Mouse (Mus musculus): Measurements from ENCODE around the gene Tmem109. TPM values are rescaled to one million over a fixed set of nuclear protein-coding genes. Genes with fewer than 3 reads are reported as not detected.

Tmem109 gene
- polyA plus RNA-seq, 1 experiment from 2014 or later, result 71.7 TPM

DNA sequence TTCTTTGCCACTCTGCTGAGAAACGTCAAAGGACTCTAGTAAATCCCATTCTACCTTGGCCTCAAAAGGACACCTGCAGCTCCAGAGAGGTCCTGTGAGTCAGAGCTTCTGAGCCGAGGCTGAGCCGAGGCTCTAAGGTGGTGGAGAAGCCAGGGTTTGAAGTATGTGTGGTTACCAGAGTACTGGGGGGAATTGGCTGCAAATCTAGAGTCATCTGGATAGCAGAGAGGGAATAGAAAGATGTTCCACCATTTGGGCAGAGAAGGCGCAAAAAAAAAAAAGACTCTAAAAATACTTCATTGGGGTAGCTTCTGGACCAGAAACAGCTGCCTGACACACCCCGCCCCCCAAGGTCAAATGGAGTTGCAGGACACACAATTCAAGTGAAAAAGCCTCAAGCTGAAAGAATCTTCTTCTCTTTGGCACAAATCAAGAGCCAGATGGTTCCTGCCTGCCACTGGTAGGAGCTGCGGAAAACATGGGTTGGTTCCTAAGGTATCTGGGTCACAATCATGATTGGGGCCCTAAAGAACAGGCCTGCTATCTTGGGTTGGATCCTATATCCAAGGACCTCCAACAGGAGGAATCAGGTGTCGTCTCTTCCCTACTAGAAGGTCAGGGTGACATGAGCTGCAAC, 3.5 kb downstream of the Tmem109 start:
- Histone ChIP-seq H3K27me3 (ENCODE audit: low read depth, poor library complexity, severe bottlenecking) (no peaks in the 10 kb centered on the region), H3K4me1 (peaks cover 24% of the 10 kb centered on the region), H3K27ac (no peak overlapping the region), H3K36me3 (peaks cover 37% of the 10 kb centered on the region), H3K9me3 (replicated peaks) (no peaks in the 10 kb centered on the region), H3K4me3 (no peak overlapping the region)
- 91% methylated on average over 7 of the region's 7 CpGs for WGBS
- no peak for DNase-seq (ENCODE audit: low spot score)

DNA sequence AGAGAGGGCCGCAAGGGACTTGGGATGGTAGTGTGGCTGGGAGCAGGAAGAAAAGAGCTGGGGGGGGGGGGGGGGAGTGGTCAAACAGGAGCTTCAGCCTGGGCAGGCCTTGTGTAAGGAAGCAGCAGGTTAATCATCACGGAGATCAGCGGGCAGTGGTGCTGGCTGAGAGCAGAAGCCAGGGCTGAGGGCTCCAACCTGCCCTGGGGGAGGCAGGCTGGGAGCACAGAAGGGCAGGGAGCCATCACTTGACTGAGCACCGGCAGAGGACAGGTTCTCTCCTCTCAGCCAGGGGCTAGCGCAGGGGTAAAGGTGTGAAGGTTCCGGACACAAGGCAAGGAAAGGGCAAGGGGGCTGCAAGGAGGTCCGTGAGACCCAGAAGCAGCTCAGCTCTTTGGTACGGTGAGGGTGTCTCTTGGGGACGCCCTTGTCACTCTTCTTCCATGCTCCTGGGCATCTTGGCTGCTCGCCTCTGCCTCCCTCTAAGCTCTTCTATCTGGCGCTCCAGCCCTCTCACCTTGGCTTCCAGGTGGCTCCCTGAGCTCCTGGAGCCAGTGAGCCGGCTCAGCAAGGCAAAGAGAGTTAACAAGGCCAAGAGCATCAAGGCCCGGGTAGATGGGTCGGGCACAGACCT, 10.4 kb downstream of the Tmem109 start:
- H3K4me3 ChIP-seq, result no peak overlapping the region
- no peak for DNase-seq (ENCODE audit: low spot score)
- H3K27me3 ChIP-seq (ENCODE audit: low read depth, poor library complexity, severe bottlenecking), result no peaks in the 10 kb centered on the region
- peaks cover 28% of the 10 kb centered on the region for H3K4me1 ChIP-seq
- H3K36me3 ChIP-seq, result peaks cover 60% of the 10 kb centered on the region
- H3K27ac ChIP-seq, result no peak overlapping the region
- H3K9me3 ChIP-seq (replicated peaks), result no peaks in the 10 kb centered on the region
- 80% methylated on average over 14 of the region's 14 CpGs for WGBS

DNA sequence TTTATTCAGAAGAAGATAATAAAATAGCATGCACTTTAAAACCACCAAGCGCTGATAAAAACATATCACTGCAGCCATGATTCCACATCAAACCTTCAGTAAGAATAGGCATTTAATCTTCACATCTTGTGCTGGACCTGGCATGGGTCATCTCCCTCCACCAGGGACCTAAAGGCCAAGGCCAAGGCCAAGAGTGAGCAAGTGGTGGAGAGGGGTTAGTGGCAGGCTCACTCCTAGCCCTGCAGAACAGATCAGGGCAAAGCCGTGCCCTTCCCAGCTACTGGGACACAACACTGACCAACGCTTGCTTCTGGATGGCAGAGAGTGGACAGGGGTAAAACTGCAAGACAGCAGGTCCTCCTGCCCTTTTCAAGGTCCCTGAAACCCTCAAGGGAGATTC, 11.1 kb downstream of the Tmem109 start:
- Histone ChIP-seq H3K4me3 (no peak overlapping the region), H3K36me3 (peaks cover 67% of the 10 kb centered on the region), H3K27me3 (ENCODE audit: low read depth, poor library complexity, severe bottlenecking) (no peaks in the 10 kb centered on the region), H3K27ac (no peak overlapping the region), H3K4me1 (peaks cover 28% of the 10 kb centered on the region), H3K9me3 (replicated peaks) (no peaks in the 10 kb centered on the region)
- no peak for DNase-seq (ENCODE audit: low spot score)
- WGBS, result 92% methylated on average over 3 of the region's 3 CpGs

DNA sequence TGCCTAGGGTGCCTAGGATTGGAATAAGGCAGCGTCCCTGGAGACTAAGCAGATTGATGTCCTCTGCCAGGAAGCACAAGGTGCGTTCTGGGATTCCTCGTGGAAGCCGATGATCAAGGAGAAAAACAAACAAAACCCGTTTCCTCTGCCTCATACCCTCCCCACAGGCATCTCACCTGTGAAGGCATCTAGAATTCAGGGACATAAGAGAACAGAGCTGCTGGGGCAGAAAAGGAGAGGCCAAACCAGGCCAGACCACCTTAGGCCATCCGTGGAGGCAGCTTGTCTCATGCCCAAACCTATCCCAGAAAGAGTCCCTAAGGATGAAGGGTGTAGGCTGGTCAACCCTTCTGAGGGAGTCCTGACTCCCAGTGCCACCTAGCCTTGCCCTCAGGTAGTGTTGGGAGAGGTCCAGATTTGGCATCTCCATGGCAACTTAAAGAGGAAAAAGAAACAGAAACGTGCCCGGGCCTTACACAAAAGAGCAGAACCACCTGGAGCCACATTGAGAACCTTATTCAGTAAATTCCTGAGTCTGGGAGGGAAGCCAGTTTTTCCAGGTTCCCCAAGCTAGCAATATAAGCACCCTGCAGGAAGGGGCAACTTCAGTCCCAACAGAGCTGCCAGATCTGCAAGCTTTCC, 11.8 kb downstream of the Tmem109 start, which contains the start of gene Tmem132a:
Gene Tmem132a, minus strand, starts transcription at position 55 of the 642 bp plus-strand sequence.
- H3K4me1 ChIP-seq, result peaks cover 28% of the 10 kb centered on the region

DNA sequence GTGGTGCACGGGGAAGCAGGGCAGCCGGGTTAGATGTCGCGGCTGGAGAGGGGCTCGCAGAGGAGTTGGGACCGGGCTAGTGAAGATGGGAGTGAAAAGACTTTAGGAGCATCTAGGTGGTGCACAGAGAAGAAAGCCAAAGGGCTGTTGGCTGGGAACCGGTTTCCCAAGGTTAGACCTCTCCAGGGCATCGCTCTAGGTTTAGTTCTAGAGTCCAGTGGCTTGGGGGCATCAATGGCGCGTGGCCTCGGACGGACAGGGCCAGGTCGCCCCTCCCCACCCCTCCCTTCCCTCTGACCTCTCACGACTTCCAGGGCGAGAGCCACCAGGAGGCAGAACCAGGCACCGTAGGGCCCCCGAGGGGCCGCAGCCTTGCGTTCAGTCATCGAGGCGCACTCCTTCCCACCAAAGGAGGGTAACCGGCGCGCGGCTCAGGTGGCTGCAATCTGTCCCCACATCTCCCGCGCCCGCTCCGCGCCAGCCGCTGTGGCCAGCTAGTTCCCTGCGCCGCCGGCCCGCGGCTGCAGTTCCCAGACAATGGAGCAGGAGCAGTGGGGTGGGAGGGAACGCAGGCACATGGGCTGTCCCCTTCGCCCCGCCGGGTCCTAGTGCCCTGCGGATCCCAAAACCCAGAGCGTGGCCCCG, 12.4 kb downstream of the Tmem109 start:
- peak; percentile 91 for DNase-seq (ENCODE audit: low spot score)
- Histone ChIP-seq H3K9me3 (replicated peaks) (no peaks in the 10 kb centered on the region), H3K27me3 (ENCODE audit: low read depth, poor library complexity, severe bottlenecking) (no peaks in the 10 kb centered on the region), H3K36me3 (peaks cover 74% of the 10 kb centered on the region), H3K27ac (peak overlapping the region; percentile 96), H3K4me1 (peaks cover 28% of the 10 kb centered on the region), H3K4me3 (peak overlapping the region; percentile 73)
- 0% methylated on average over 43 of the region's 43 CpGs for WGBS

More for the DNA sequence above, 11.8 kb downstream of the Tmem109 start, which contains the start of gene Tmem132a:
- Histone ChIP-seq H3K27ac (peak within 1 kb of the TSS; percentile 96), H3K9me3 (replicated peaks) (no peaks in the 10 kb centered on the region), H3K4me3 (peak within 1 kb of the TSS; percentile 73), H3K36me3 (peaks cover 73% of the 10 kb centered on the region), H3K27me3 (ENCODE audit: low read depth, poor library complexity, severe bottlenecking) (no peaks in the 10 kb centered on the region)
- no peak for DNase-seq (ENCODE audit: low spot score)
- WGBS, result 4% methylated on average over 8 of the region's 8 CpGs

DNA sequence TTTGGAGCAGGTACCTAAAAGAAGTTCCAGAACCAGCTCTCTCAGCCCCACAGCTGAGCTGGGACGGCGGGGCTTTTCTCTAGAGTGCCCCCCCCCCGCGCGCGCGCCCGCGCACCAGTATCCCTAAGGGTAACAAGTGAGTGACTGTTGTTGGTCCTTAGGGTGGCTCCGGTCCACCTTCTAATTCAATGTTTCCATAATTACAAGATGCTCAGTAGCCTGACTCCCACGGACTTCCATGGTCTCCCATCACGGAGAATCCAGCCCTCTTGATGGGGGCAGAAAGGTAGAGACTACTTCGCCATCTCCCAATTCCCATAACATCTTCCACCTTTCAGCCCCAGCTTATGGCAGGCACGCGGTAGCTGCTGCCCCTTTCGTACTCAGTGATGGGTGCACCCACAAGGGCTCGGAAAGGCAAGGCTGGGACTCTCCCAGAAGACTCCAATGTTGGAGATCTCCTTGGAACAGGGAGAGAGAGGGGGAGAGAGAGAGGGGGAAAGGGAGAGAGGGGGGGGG, 13.1 kb downstream of the Tmem109 start:
- peak overlapping the region; percentile 73 for H3K4me3 ChIP-seq
- DNase-seq (ENCODE audit: low spot score), result peak; percentile 62
- peaks cover 74% of the 10 kb centered on the region for H3K36me3 ChIP-seq
- peak overlapping the region; percentile 96 for H3K27ac ChIP-seq
- under 1% methylated on average over 17 of the region's 17 CpGs for whole genome bisulfite sequencing
- H3K9me3 ChIP-seq (replicated peaks), result no peaks in the 10 kb centered on the region
- peaks cover 28% of the 10 kb centered on the region for H3K4me1 ChIP-seq
- H3K27me3 ChIP-seq (ENCODE audit: low read depth, poor library complexity, severe bottlenecking), result no peaks in the 10 kb centered on the region

DNA sequence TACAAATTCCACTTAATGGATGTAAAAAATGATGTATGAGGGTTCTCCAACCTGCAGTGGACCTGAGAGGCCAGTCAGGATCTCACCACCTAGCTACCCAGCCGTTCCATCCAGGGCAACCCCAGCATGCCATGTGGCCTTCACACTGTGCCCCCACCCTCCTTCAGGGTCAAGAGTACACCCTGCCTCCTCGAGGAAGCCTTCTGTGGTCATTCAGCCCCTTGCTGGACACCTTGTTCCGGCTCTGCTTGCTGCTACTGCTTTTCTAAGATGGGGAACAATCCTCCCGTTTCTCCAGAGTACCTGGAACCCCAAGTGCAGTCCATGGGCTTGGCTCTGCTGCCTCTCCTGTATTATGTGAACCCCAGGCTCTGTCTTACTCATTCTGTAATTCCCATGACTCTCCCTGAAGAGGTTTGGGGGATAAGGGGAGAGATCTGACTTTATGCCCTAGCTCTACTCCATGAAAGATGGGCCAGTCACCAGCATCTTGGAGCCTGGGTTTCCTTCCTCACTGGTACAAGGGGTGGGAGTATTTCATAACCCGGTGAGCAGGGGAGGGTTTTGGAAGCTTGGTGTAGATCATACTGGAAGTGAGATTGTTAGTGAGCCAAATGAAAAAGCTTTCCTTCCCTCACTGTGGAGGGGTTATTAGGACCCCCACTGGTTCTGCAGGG, 13.7 kb downstream of the Tmem109 start:
- WGBS, result 43% methylated on average over 5 of the region's 5 CpGs
- DNase-seq (ENCODE audit: low spot score), result no peak
- peaks cover 74% of the 10 kb centered on the region for H3K36me3 ChIP-seq

DNA sequence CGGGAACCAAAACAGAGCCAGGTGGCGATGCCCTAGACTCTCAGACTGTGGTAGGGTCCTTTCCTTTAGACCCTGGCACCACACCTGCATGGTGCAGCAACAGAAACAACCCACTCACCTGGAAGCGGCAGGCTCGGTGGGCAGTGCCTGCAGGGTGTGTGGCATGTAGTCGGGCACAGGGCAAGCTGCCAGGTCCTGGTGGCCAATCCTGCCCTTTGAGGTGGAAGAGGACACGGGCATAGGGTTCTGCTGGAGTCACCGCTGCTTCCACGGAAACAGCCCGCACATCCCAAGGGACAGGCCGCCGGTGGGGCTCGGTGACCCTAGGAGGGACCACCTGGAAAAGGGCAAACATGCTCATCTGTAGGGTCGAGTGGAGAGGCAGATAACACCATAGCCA, 15.4 kb downstream of the Tmem109 start:
- Histone ChIP-seq H3K27me3 (ENCODE audit: low read depth, poor library complexity, severe bottlenecking) (no peaks in the 10 kb centered on the region), H3K4me3 (no peak overlapping the region), H3K9me3 (replicated peaks) (no peaks in the 10 kb centered on the region), H3K27ac (no peak overlapping the region), H3K4me1 (peaks cover 28% of the 10 kb centered on the region), H3K36me3 (peaks cover 74% of the 10 kb centered on the region)
- DNase-seq (ENCODE audit: low spot score), result no peak
- whole genome bisulfite sequencing, result 95% methylated on average over 13 of the region's 13 CpGs

More for the DNA sequence above, 13.7 kb downstream of the Tmem109 start:
- Histone ChIP-seq H3K4me3 (peak overlapping the region; percentile 73), H3K27me3 (ENCODE audit: low read depth, poor library complexity, severe bottlenecking) (no peaks in the 10 kb centered on the region), H3K4me1 (peaks cover 28% of the 10 kb centered on the region), H3K9me3 (replicated peaks) (no peaks in the 10 kb centered on the region), H3K27ac (peak overlapping the region; percentile 96)

DNA sequence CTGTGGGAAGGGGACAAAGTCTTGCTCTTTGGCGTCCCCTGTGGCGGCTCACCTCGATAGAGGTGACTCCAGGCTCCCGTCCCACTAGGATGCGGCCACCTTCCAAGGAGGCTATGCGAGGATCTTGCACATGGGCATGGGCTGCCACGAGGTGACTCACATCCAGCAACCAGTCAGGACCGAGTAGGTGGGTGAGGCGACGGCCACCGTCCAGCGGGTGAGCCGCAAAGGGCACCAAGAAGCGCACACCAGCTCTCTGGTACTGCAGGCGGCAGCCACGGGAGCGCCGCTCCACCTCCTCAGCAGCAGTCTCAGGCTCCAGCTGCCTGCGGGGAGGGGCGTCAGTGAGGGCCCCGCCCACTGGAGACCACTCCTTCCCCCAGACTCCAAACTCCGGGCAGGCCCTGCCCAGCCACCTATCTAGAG, 21.7 kb downstream of the Tmem109 start:
- no peaks in the 10 kb centered on the region for H3K27me3 ChIP-seq (ENCODE audit: low read depth, poor library complexity, severe bottlenecking)
- peaks cover 5% of the 10 kb centered on the region for H3K4me1 ChIP-seq
- peaks cover 100% of the 10 kb centered on the region for H3K36me3 ChIP-seq
- no peak overlapping the region for H3K27ac ChIP-seq
- no peak overlapping the region for H3K4me3 ChIP-seq
- no peaks in the 10 kb centered on the region for H3K9me3 ChIP-seq (replicated peaks)
- 47% methylated on average over 22 of the region's 22 CpGs for WGBS
- DNase-seq (ENCODE audit: low spot score), result no peak

DNA sequence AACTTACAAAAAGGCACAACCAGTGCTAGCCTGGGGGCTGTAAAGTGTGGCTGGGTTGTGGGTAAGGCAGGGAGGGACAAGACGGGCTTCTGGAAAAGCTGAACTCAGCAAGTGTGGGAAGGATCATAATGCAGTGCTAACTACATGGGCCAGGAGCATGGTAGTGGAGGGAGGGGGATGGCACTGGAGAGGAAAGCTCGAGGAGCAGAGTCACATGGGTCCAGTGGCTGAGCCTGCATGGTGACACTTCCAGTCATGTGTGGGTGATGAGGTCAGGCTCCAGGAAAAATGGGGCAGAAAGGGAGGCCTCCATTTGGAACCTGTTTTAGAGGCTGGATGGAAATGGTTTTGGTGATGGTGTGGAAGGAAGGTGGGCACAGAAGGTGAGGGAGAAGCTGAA, 25.3 kb downstream of the Tmem109 start:
- Histone ChIP-seq H3K4me1 (peaks cover 5% of the 10 kb centered on the region), H3K9me3 (replicated peaks) (no peaks in the 10 kb centered on the region), H3K27me3 (ENCODE audit: low read depth, poor library complexity, severe bottlenecking) (no peaks in the 10 kb centered on the region), H3K4me3 (no peak overlapping the region), H3K27ac (no peak overlapping the region), H3K36me3 (peaks cover 71% of the 10 kb centered on the region)
- WGBS, result 73% methylated on average over 2 of the region's 2 CpGs
- DNase-seq (ENCODE audit: low spot score), result no peak

DNA sequence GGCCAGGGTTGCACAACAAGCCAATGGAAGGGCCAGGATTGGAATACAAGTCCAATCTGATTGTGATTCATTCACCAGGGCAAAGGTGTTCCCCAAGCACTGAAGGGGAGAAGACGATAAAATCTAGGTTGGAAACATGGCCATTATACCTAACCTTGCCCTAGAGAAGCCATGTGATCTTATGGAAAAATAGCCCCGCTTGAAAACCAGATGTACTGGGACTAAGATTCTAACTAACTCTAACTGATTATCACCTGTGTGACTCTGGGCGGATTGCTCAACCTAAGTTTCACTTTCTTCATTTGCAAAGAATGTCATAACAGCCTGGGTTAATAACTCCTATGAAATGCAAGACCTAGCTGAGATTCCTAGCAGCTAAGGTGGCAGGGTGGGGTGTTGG, 26.4 kb downstream of the Tmem109 start:
- DNase-seq (ENCODE audit: low spot score), result no peak
- Histone ChIP-seq H3K27me3 (ENCODE audit: low read depth, poor library complexity, severe bottlenecking) (no peaks in the 10 kb centered on the region), H3K27ac (no peak overlapping the region), H3K4me1 (peaks cover 4% of the 10 kb centered on the region), H3K4me3 (no peak overlapping the region), H3K9me3 (replicated peaks) (no peaks in the 10 kb centered on the region), H3K36me3 (peaks cover 60% of the 10 kb centered on the region)
- 86% methylated on average over 3 of the region's 3 CpGs for WGBS

DNA sequence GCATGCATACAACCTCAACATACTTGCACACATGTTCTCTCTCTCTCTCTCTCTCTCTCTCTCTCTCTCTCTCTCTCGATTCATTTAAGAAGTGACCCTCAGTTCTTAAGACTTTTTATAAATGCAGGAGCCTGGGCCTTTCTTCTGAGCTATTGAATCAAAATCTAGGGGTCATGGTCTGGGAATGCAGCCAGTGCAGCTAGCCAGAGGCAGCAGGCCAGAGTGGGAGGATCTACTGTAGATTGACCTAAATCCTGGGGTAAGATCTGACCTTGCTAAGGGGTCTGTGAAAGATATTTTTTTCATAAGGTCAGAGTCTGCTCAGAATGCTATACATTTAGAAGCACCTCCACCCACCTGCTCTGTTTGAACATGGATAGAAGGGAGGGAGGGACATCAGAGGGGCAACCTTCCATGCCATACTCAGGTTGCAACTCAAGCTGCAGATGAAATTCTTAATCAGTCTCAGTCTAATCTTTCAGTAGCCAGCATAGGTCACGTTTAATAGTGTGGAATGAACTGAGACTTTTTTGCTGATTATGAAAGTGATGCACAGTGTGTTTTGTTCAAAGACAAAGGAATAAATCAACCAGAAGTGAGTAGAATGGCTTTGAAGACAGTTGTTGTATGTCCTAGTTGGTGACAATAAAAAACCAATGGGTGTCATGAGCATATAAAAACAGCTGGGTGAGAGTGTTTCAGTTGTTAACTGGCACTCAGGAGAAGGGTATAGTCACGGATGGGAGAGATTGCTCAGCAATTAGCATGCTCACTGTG, 34.3 kb downstream of the Tmem109 start:
- Histone ChIP-seq H3K36me3 (no peaks in the 10 kb centered on the region), H3K4me1 (no peaks in the 10 kb centered on the region), H3K4me3 (no peak overlapping the region), H3K9me3 (replicated peaks) (no peaks in the 10 kb centered on the region), H3K27ac (no peak overlapping the region), H3K27me3 (ENCODE audit: low read depth, poor library complexity, severe bottlenecking) (0 out of 2 replicates have a peak, but pooled peaks cover 9% of the 10 kb centered on the region)
- 74% methylated on average over 3 of the region's 3 CpGs for WGBS
- DNase-seq (ENCODE audit: low spot score), result no peak
